Mouse (Mus musculus) embryonic fibroblast, embryonic 13.5 days (primary cell): ENCODE measurements around the gene Mrpl39.

ENCODE experiments used
- CTCF ChIP-seq: IDR thresholded peaks from 2 replicates; pipeline ENCODE4 v1.5.1; 2011; ENCODE audit warnings: mild to moderate bottlenecking, control low read depth, low read length, moderate library complexity, borderline replicate concordance; ENCODE audit not compliant: insufficient read depth
- POLR2A ChIP-seq: IDR thresholded peaks from 2 replicates; pipeline ENCODE4 v1.6.1; 2011; ENCODE audit warnings: low read depth, mild to moderate bottlenecking, control low read depth, low read length, moderate library complexity

- TF ChIP-seq POLR2A (no peak), CTCF (no peak)
These were observed 26.9 kb downstream of the Mrpl39 start for GRCm38 (mm10) chr16:84708649-84709048.
